In the genomic region with DNA sequence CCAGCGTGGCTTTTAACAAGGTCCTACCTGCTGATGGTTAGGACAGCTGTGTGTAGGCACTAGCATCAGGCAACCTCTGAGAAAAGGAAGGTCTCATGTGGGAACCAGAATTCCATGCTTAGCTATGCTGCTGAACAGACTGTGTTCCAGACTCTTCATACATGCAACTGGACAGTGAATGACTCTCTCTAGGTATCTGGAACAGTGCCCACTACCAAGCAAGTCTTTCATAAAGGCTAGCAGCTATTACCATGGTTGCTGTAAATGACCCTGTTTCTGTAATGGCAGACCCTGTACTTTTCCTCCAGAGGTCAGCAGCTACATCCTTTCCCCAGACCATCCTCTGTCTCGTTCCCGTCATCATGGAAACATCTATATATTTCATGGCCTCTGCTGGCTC, we compare ENCODE assay signal across 32 mouse cellular contexts.
"Had no signal": no experiment of that assay in that cellular context is flagged by ENCODE, and none has a peak within 500 bp of the region (broad histone marks: within the 10 kb centered on the region; RNA-seq: fewer than 3 reads in every experiment).

No protein-coding gene starts in this region.

- H3K27me3 ChIP-seq: limb, embryonic 12.5 days; limb, embryonic 13.5 days; limb, embryonic 15.5 days; liver, embryonic 12.5 days; liver, embryonic 13.5 days; liver, embryonic 15.5 days; megakaryocyte, embryonic 14.5 days; midbrain, embryonic 12.5 days; midbrain, embryonic 13.5 days; midbrain, embryonic 15.5 days; neural tube, embryonic 12.5 days had no signal

- ATAC-seq: liver, embryonic 12.5 days; liver, postnatal 0 days; lung, postnatal 0 days; midbrain, embryonic 13.5 days; midbrain, embryonic 15.5 days; midbrain, embryonic 16.5 days had no signal

- H3K9ac ChIP-seq: limb, embryonic 12.5 days; limb, embryonic 13.5 days; limb, embryonic 15.5 days; liver, embryonic 12.5 days; liver, embryonic 13.5 days; liver, embryonic 14.5 days; liver, embryonic 15.5 days; liver, postnatal 0 days; lung, embryonic 14.5 days; lung, embryonic 15.5 days; midbrain, embryonic 12.5 days; midbrain, embryonic 13.5 days; midbrain, embryonic 15.5 days; neural tube, embryonic 12.5 days had no signal

- H3K4me2 ChIP-seq: limb, embryonic 12.5 days; limb, embryonic 13.5 days; limb, embryonic 15.5 days; liver, embryonic 11.5 days; liver, embryonic 12.5 days; liver, embryonic 13.5 days; liver, embryonic 15.5 days; lung, embryonic 14.5 days; lung, embryonic 15.5 days; midbrain, embryonic 11.5 days; midbrain, embryonic 12.5 days; midbrain, embryonic 13.5 days; midbrain, embryonic 15.5 days; neural tube, embryonic 12.5 days had no signal

- H3K4me3 ChIP-seq: limb, embryonic 10.5 days; limb, embryonic 12.5 days; limb, embryonic 13.5 days; limb, embryonic 15.5 days; liver, embryonic 12.5 days; liver, embryonic 13.5 days; liver, embryonic 15.5 days; lung, embryonic 15.5 days; megakaryocyte, embryonic 14.5 days; midbrain, embryonic 10.5 days; midbrain, embryonic 12.5 days; midbrain, embryonic 13.5 days; midbrain, embryonic 15.5 days; myocyte; neural tube, embryonic 12.5 days had no signal

- H3K27ac ChIP-seq: limb, embryonic 10.5 days; limb, embryonic 12.5 days; limb, embryonic 13.5 days; limb, embryonic 15.5 days; liver, embryonic 12.5 days; liver, embryonic 13.5 days; liver, embryonic 14.5 days; liver, embryonic 15.5 days; lung, embryonic 15.5 days; macrophage; midbrain, embryonic 10.5 days; midbrain, embryonic 12.5 days; midbrain, embryonic 13.5 days; midbrain, embryonic 15.5 days; neural tube, embryonic 12.5 days had no signal

- H3K36me3 ChIP-seq: limb, embryonic 10.5 days; limb, embryonic 12.5 days; limb, embryonic 13.5 days; limb, embryonic 15.5 days; liver, embryonic 12.5 days; liver, embryonic 13.5 days; liver, embryonic 15.5 days; lung, embryonic 15.5 days; midbrain, embryonic 10.5 days; midbrain, embryonic 12.5 days; midbrain, embryonic 13.5 days; midbrain, embryonic 15.5 days; neural tube, embryonic 12.5 days had no signal

- H3K9me3 ChIP-seq: limb, embryonic 10.5 days; limb, embryonic 12.5 days; limb, embryonic 13.5 days; limb, embryonic 15.5 days; liver, embryonic 12.5 days; liver, embryonic 13.5 days; liver, embryonic 15.5 days; lung, embryonic 15.5 days; midbrain, embryonic 10.5 days; midbrain, embryonic 12.5 days; midbrain, embryonic 13.5 days; midbrain, embryonic 15.5 days; neural tube, embryonic 12.5 days had no signal

- H3K4me1 ChIP-seq: limb, embryonic 15.5 days; liver, embryonic 12.5 days; liver, embryonic 13.5 days; liver, embryonic 15.5 days; lung, embryonic 15.5 days; megakaryocyte, embryonic 14.5 days; midbrain, embryonic 12.5 days; midbrain, embryonic 13.5 days; neural tube, embryonic 12.5 days had no signal

- DNase-seq: left cerebral cortex, postnatal 4 days; liver; liver, embryonic 13.5 days; liver, postnatal 0 days; lung, adult 18-20 months; lung, adult 2 months; lung, embryonic 14.5 days; lung, postnatal 10 days; lung, postnatal 14 days; lung, postnatal 36 days; lung, postnatal 4 days; midbrain, embryonic 14.5 days had no signal
